Mouse (Mus musculus) neural tube, embryonic 13.5 days (tissue): ENCODE measurements at regions not wholly inside any gene's neighbourhood (a gene's known extent, or its start where the extent isn't known, plus 50 kb on each side); places are given as distances from the start of the nearest gene placed in this dataset.
"Not testable (repeated sequence)": the region's sequence is repeated elsewhere in the genome, so short reads cannot be mapped to it uniquely, and the experiment has no call there.

Source experiments
- ATAC-seq: fragments of 200-750 bp; cut with Nextera tagmentation; 2 replicates; pipeline ENCODE4 v1.8.0; 2017; ENCODE audit warnings: low read depth, mild to moderate bottlenecking, moderate TSS enrichment, moderate library complexity
- H3K27ac ChIP-seq: fragments of 300-500 bp; sonication (generic); replicated peaks from 2 replicates; pipeline ENCODE4 v1.5.1; 2015; ENCODE audit warnings: moderate library complexity, mild to moderate bottlenecking, inconsistent platforms
- H3K27me3 ChIP-seq: fragments of 300-500 bp; sonication (generic); 2 replicates; pipeline ENCODE4 v1.6.1; 2015; ENCODE audit warnings: mild to moderate bottlenecking, inconsistent platforms
- H3K36me3 ChIP-seq: fragments of 300-500 bp; sonication (generic); 2 replicates; pipeline ENCODE4 v1.6.1; 2015; ENCODE audit warnings: mild to moderate bottlenecking, inconsistent platforms
- H3K4me1 ChIP-seq: fragments of 300-500 bp; sonication (generic); replicated peaks from 2 replicates; pipeline ENCODE4 v1.6.1; 2015; ENCODE audit warnings: inconsistent platforms
- H3K4me2 ChIP-seq: fragments of 300-500 bp; sonication (generic); 2 replicates; pipeline ENCODE4 v1.6.1; 2015; ENCODE audit warnings: inconsistent platforms, mild to moderate bottlenecking, moderate library complexity
- H3K4me3 ChIP-seq: fragments of 300-500 bp; sonication (generic); 2 replicates; pipeline ENCODE4 v1.5.1; 2015; ENCODE audit warnings: mild to moderate bottlenecking, inconsistent platforms
- H3K9ac ChIP-seq: fragments of 300-500 bp; sonication (generic); 2 replicates; pipeline ENCODE4 v1.6.1; 2015; ENCODE audit warnings: moderate library complexity, mild to moderate bottlenecking, inconsistent platforms
- H3K9me3 ChIP-seq: fragments of 300-500 bp; sonication (generic); 2 replicates; pipeline ENCODE4 v1.6.1; 2016; ENCODE audit warnings: inconsistent platforms
- WGBS: fragments of 180-500 bp; shearing (Covaris S2); methylation state at CpG from one replicate; pipeline ENCODE4 v1.1.7; 2015; 5-methylcytosine and 5-hydroxymethylcytosine counted together

DNA sequence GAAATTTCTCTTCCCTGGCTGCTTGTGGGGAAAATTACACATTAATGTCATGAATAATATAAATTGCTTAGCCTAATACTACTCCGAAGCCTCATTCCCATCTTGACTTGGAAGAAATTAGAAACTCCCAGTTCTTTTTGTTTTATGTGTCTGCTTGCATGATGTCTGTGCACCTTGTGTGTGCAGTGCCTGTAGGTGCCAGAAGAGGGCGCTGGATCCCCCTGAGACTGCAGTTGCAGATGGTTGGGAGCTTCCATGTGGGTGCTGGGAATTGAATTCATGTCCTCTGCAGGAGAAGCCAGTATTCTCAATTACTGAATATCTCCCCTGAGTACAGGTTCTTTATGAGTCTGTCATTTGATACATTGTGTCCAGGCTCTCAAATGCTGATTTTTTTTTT lies 171.1 kb upstream of the Plcz1 start:
- 0 out of 2 replicates have a peak, but pooled peaks cover 2% of the 10 kb centered on the region for H3K9me3 ChIP-seq
- no peaks in the 10 kb centered on the region for H3K4me1 ChIP-seq
- no peak overlapping the region for H3K9ac ChIP-seq
- no peak for ATAC-seq
- no peak overlapping the region for H3K4me3 ChIP-seq
- H3K27ac ChIP-seq: no peak overlapping the region
- WGBS: 65% methylated on average over 2 of the region's 2 CpGs
- no peaks in the 10 kb centered on the region for H3K27me3 ChIP-seq
- no peak overlapping the region for H3K4me2 ChIP-seq
- no peaks in the 10 kb centered on the region for H3K36me3 ChIP-seq

DNA sequence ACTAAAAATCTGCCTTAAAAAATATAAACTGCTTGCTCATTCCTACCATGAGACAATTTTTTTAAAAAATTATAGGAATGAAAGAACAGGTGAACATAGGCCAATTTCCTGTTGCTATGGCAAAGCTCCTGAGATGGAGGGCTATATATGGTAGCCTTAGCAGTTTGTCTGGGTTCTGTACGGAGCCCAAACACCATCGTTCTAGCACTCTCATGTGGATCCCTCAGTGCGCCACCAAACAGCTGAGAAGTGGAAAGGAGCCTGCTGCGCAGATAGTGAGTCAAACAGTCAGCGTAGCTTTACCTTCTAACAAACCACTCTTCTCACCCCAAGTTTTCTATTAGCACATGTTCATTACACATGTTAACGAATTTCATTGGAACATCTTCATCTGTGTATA lies 168.9 kb upstream of the Plcz1 start:
- Histone ChIP-seq H3K9ac (no peak overlapping the region), H3K4me1 (no peaks in the 10 kb centered on the region), H3K4me2 (no peak overlapping the region), H3K4me3 (no peak overlapping the region), H3K36me3 (no peaks in the 10 kb centered on the region), H3K27ac (no peak overlapping the region), H3K27me3 (no peaks in the 10 kb centered on the region), H3K9me3 (0 out of 2 replicates have a peak, but pooled peaks cover 2% of the 10 kb centered on the region)
- WGBS: 91% methylated on average over 6 of the region's 6 CpGs
- no peak for ATAC-seq

GRCm38 (mm10) chr6:140209083-140209482 lies 167.8 kb upstream of the Plcz1 start:
- no peak overlapping the region for H3K4me2 ChIP-seq
- H3K9me3 ChIP-seq: 0 out of 2 replicates have a peak, but pooled peaks cover 2% of the 10 kb centered on the region
- no peaks in the 10 kb centered on the region for H3K4me1 ChIP-seq
- H3K36me3 ChIP-seq: no peaks in the 10 kb centered on the region
- ATAC-seq: no peak
- no peak overlapping the region for H3K27ac ChIP-seq
- no peaks in the 10 kb centered on the region for H3K27me3 ChIP-seq
- H3K9ac ChIP-seq: no peak overlapping the region
- H3K4me3 ChIP-seq: no peak overlapping the region
- 80% methylated on average over 14 of the region's 14 CpGs for WGBS

GRCm38 (mm10) chr6:140208375-140208774 lies 167.1 kb upstream of the Plcz1 start:
- Histone ChIP-seq H3K9me3 (0 out of 2 replicates have a peak, but pooled peaks cover 2% of the 10 kb centered on the region), H3K27me3 (no peaks in the 10 kb centered on the region), H3K27ac (no peak overlapping the region), H3K4me2 (no peak overlapping the region), H3K4me3 (no peak overlapping the region), H3K4me1 (no peaks in the 10 kb centered on the region), H3K36me3 (no peaks in the 10 kb centered on the region), H3K9ac (no peak overlapping the region)
- 59% methylated on average over 3 of the region's 3 CpGs for WGBS
- no peak for ATAC-seq

- 89% methylated on average over 11 of the region's 11 CpGs for WGBS
- not testable (repeated sequence) for H3K9me3 ChIP-seq, H3K27me3 ChIP-seq, H3K27ac ChIP-seq, H3K9ac ChIP-seq, H3K36me3 ChIP-seq, H3K4me1 ChIP-seq, ATAC-seq, H3K4me2 ChIP-seq, H3K4me3 ChIP-seq
These were observed 165.4 kb upstream of the Plcz1 start for GRCm38 (mm10) chr6:140206676-140207075.

DNA sequence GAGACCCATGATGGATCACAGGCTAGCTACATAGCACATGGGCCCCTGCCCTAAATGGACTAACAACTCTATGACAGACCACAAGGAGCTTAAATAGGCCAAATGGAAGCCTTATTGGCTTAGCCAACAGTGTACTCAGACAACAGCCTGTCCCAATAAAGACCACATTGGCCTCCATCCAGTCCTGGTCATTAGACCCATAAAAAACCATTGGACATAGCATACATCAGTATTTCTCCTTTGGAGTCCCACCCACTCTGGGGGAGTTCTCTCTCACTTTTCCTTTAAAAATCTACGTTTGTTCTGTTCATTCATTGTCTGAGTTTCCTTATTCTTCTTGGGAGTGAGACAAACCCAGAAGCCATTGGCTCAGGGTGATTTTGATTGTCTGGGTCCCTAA lies 160.1 kb upstream of the Plcz1 start:
- Histone ChIP-seq H3K9ac (no peak overlapping the region), H3K27ac (no peak overlapping the region), H3K27me3 (no peaks in the 10 kb centered on the region), H3K36me3 (no peaks in the 10 kb centered on the region), H3K4me1 (no peaks in the 10 kb centered on the region), H3K9me3 (no peaks in the 10 kb centered on the region), H3K4me3 (no peak overlapping the region), H3K4me2 (no peak overlapping the region)
- WGBS: 76% methylated on average over 1 of the region's 1 CpGs
- ATAC-seq: no peak

- Histone ChIP-seq H3K27me3 (no peaks in the 10 kb centered on the region), H3K27ac (no peak overlapping the region), H3K9ac (no peak overlapping the region), H3K4me3 (no peak overlapping the region), H3K4me2 (no peak overlapping the region), H3K9me3 (no peaks in the 10 kb centered on the region), H3K36me3 (no peaks in the 10 kb centered on the region), H3K4me1 (no peaks in the 10 kb centered on the region)
- WGBS: 90% methylated on average over 5 of the region's 5 CpGs
- ATAC-seq: no peak
These were observed 159.1 kb upstream of the Plcz1 start for GRCm38 (mm10) chr6:140200322-140200721.

DNA sequence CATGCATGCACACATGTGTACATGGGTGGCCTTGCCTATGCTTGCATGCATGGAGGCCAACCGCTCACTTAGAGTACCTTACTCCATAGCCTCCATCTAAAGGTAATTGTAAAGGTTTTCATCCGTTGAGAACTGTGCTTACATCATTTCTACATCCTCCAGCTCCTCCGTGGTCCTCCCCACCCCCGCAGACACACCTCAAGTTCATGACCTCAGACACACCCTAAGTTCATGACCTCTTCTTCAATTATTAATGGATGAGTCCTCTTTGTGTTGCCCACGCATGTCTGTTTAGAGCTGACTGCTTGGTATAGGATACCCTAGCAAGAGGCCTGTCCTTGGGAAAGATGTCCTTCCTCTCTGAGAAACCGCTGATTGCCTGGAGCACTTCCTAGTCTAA lies 156.8 kb upstream of the Plcz1 start:
- no peak for ATAC-seq
- H3K4me1 ChIP-seq: peaks cover 9% of the 10 kb centered on the region
- no peak overlapping the region for H3K27ac ChIP-seq
- H3K36me3 ChIP-seq: no peaks in the 10 kb centered on the region
- H3K9me3 ChIP-seq: no peaks in the 10 kb centered on the region
- WGBS: 82% methylated on average over 6 of the region's 6 CpGs
- no peak overlapping the region for H3K9ac ChIP-seq
- no peak overlapping the region for H3K4me2 ChIP-seq
- no peak overlapping the region for H3K4me3 ChIP-seq
- H3K27me3 ChIP-seq: no peaks in the 10 kb centered on the region

- no peak for ATAC-seq
- 83% methylated on average over 8 of the region's 8 CpGs for WGBS
- Histone ChIP-seq H3K36me3 (no peaks in the 10 kb centered on the region), H3K9me3 (no peaks in the 10 kb centered on the region), H3K4me1 (peaks cover 11% of the 10 kb centered on the region), H3K9ac (no peak overlapping the region), H3K4me3 (no peak overlapping the region), H3K27ac (no peak overlapping the region), H3K4me2 (no peak overlapping the region), H3K27me3 (no peaks in the 10 kb centered on the region)
These were observed 155.9 kb upstream of the Plcz1 start for GRCm38 (mm10) chr6:140197113-140197675.

DNA sequence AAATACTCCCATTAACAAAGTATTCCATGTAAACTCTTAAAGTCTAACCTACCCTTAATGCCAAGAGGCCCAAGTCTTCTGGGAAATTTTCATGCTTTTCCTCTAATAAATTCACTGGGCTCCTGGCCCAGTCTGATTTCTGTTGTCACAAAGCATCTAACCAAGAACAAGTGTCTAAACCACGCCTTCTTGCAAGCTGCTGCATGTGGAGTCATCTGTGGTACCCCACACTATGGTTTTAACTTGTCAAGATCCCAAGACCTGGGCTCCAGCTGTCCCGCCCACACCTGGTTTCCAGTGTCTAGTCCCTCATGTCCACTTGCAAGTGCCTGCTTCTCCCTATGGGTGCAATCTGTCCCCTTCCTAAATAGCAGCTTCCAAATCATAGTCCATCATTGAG lies 153.0 kb upstream of the Plcz1 start:
- no peak overlapping the region for H3K4me2 ChIP-seq
- H3K36me3 ChIP-seq: no peaks in the 10 kb centered on the region
- WGBS: 95% methylated on average over 2 of the region's 2 CpGs
- H3K27me3 ChIP-seq: no peaks in the 10 kb centered on the region
- peaks cover 11% of the 10 kb centered on the region for H3K4me1 ChIP-seq
- no peak for ATAC-seq
- no peak overlapping the region for H3K9ac ChIP-seq
- no peak overlapping the region for H3K27ac ChIP-seq
- H3K9me3 ChIP-seq: no peaks in the 10 kb centered on the region
- H3K4me3 ChIP-seq: no peak overlapping the region

- Histone ChIP-seq H3K27ac (peak overlapping the region; percentile 46; the same call in 1 of the 2 replicates), H3K27me3 (no peaks in the 10 kb centered on the region), H3K4me2 (peak overlapping the region; percentile 16; the same call in 1 of the 2 replicates), H3K9me3 (no peaks in the 10 kb centered on the region), H3K9ac (no peak overlapping the region), H3K4me3 (no peak overlapping the region), H3K36me3 (no peaks in the 10 kb centered on the region), H3K4me1 (peaks cover 11% of the 10 kb centered on the region)
- WGBS: 28% methylated on average over 9 of the region's 9 CpGs
- peak; percentile 51; the same call in 1 of the 2 replicates for ATAC-seq
These were observed 152.1 kb upstream of the Plcz1 start for GRCm38 (mm10) chr6:140193084-140193939.

DNA sequence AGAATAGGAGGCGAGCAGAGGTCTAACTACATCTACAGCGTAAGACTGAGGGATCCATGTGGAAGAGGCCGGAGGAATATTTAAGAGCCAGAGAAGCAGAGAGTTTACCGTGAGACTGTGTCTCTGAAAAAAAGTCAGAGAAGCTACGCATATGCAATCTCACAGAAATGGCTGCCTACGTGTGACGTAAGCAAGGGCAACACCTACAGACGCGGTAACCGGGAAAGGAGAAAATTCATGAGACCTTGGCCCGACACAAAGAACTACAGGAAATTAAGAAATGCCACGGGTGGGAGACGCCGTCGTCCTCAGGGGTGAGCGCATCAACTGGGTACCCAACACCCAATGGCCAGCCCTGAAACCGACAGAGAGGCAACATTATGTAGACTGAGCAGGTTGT lies 151.3 kb upstream of the Plcz1 start:
- ATAC-seq: no peak
- Histone ChIP-seq H3K27me3 (no peaks in the 10 kb centered on the region), H3K4me1 (peaks cover 11% of the 10 kb centered on the region), H3K27ac (no peak overlapping the region), H3K9ac (no peak overlapping the region), H3K4me3 (no peak overlapping the region), H3K9me3 (no peaks in the 10 kb centered on the region), H3K36me3 (no peaks in the 10 kb centered on the region), H3K4me2 (no peak overlapping the region)
- WGBS: 84% methylated on average over 17 of the region's 17 CpGs
